Mouse (Mus musculus) spleen, adult 2 months (tissue): Measurements from ENCODE around the gene Erc2.

Experiments used
- CTCF ChIP-seq: fragments of 200-500 bp; IDR thresholded peaks from 2 replicates; pipeline ENCODE4 v1.5.1; 2011; ENCODE audit warnings: mild to moderate bottlenecking, inconsistent platforms; ENCODE audit not compliant: insufficient read depth, insufficient read length, insufficient replicate concordance; ENCODE audit errors: extremely low read depth
- POLR2A ChIP-seq: fragments of 200-500 bp; IDR thresholded peaks from 2 replicates; pipeline ENCODE4 v1.6.1; 2011; ENCODE audit warnings: low read depth, low read length, inconsistent platforms

DNA sequence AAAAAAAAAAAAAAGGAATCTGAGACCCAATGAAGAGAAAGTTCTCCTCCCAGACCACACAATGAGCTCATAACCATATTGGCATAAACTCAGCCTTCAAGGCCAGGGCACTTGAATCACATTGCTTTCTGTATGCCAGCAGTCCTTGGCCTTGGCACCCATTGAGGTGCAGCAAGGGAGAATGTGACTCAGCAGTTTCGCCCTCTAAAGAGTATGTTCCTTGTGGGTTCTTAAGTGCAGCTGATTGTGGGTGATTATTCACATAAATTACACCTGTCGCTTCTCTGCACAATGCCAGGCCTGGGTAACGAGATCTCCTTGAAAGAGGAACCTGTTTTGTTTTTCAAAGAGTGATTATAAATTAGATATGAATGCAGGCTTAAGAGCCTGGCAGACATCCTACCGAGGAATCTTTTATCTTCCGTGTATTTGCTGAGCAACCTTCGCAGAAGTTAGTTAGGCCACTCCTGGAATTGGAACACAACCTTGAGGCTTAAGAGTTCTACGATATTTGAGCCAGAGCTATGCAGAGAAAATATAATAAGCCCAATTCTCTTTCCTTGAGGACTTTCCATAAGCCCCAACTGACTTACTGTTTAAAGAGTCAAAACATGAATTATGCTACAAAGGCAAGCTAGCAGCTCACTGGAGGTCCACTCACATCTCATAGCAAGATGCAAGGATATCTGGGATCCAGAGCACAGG, 834.3 kb downstream of the Erc2 start:
- TF ChIP-seq CTCF = no peak
- TF ChIP-seq POLR2A = no peak
